Mouse (Mus musculus) forebrain, embryonic 14.5 days (tissue): ENCODE measurements around the gene Eif2b3. TPM values are rescaled to one million over a fixed set of nuclear protein-coding genes. Genes with fewer than 3 reads are reported as not detected.
A peak's percentile ranks its signal among the peaks of the same experiment; 100 is the strongest.

Source experiments
- ATAC-seq: fragments of 200-750 bp; cut with Nextera tagmentation; 2 replicates; pipeline ENCODE4 v1.8.0; 2017; ENCODE audit warnings: mild to moderate bottlenecking, moderate library complexity
- DNase-seq: peaks from one replicate; pipeline ENCODE4 v3.0.0-alpha.2; 2015; ENCODE audit warnings: low spot score
- H3K27ac ChIP-seq: fragments of 300-500 bp; sonication (generic); 2 replicates; pipeline ENCODE4 v1.5.1; 2014; ENCODE audit warnings: low read depth, mild to moderate bottlenecking, control low read depth, low read length, moderate library complexity
- H3K27me3 ChIP-seq: fragments of 300-500 bp; sonication (generic); replicated peaks from 2 replicates; pipeline ENCODE4 v1.6.1; 2014; ENCODE audit warnings: low read length, control low read depth, mixed read lengths; ENCODE audit not compliant: control insufficient read depth, insufficient read depth
- H3K36me3 ChIP-seq: fragments of 300-500 bp; sonication (generic); 2 replicates; pipeline ENCODE4 v1.6.1; 2014; ENCODE audit warnings: low read length, control low read depth; ENCODE audit not compliant: control insufficient read depth, insufficient read depth
- H3K4me1 ChIP-seq: fragments of 300-500 bp; sonication (generic); 2 replicates; pipeline ENCODE4 v1.6.1; 2014; ENCODE audit warnings: antibody characterized with exemption, low read length, control low read depth; ENCODE audit not compliant: control insufficient read depth, insufficient read depth
- H3K4me2 ChIP-seq: fragments of 300-500 bp; sonication (generic); 2 replicates; pipeline ENCODE4 v1.6.1; 2014; ENCODE audit warnings: mild to moderate bottlenecking, control low read depth, low read length
- H3K4me3 ChIP-seq: fragments of 300-500 bp; sonication (generic); 2 replicates; pipeline ENCODE4 v1.5.1; 2014; ENCODE audit warnings: low read depth, low read length, control low read depth
- H3K9ac ChIP-seq: fragments of 300-500 bp; sonication (generic); 2 replicates; pipeline ENCODE4 v1.6.1; 2014; ENCODE audit warnings: mild to moderate bottlenecking, low read length, control low read depth, moderate library complexity
- H3K9me3 ChIP-seq: fragments of 300-500 bp; sonication (generic); replicated peaks from 2 replicates; pipeline ENCODE4 v1.6.1; 2016; ENCODE audit warnings: low read length, control low read depth, mixed read lengths; ENCODE audit not compliant: control insufficient read depth
- WGBS: fragments of 180-500 bp; shearing (Covaris S2); extraction: QIAGEN DNeasy Blood & Tissue Kit; methylation state at CpG from one replicate; pipeline ENCODE4 v1.1.7; 2014; 5-methylcytosine and 5-hydroxymethylcytosine counted together
- polyA plus RNA-seq: library from polyadenylated mRNA; unstranded; fragments of >200 nt; fragmentation: Nextera tagmentation; extraction: Ambion mirVana; gene quantifications from 2 replicates; pipeline ENCODE4 v1.2.1, GENCODE M21; 2014

Eif2b3 gene
- polyA plus RNA-seq, 1 experiment from 2014 or later = 51.4 TPM

DNA sequence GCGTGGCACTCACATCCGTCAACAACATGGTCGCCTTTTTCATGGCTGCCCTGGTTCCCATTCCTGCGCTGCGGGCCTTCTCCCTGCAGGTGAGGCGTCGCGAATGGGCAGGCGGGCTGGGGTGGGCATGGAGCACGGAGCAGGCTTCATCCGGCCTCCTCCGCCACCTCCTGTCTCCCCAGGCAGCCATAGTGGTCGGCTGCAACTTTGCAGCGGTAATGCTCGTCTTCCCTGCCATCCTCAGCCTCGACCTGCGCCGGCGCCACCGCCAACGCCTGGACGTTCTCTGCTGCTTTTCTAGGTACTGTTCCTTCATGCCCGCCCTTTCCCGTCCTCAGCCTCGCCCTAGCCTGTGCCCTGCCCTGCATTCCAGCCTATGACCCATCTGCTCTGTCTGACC lies 90.1 kb downstream of the Eif2b3 start:
- Histone ChIP-seq H3K9ac (no peak overlapping the region), H3K4me1 (no peaks in the 10 kb centered on the region), H3K9me3 (no peaks in the 10 kb centered on the region), H3K4me3 (no peak overlapping the region), H3K27ac (no peak overlapping the region), H3K36me3 (peaks cover 17% of the 10 kb centered on the region; the same call in 1 of the 2 replicates), H3K27me3 (no peaks in the 10 kb centered on the region), H3K4me2 (no peak overlapping the region)
- 93% methylated on average over 25 of the region's 25 CpGs for WGBS
- ATAC-seq (no peak), DNase-seq (no peak)

DNA sequence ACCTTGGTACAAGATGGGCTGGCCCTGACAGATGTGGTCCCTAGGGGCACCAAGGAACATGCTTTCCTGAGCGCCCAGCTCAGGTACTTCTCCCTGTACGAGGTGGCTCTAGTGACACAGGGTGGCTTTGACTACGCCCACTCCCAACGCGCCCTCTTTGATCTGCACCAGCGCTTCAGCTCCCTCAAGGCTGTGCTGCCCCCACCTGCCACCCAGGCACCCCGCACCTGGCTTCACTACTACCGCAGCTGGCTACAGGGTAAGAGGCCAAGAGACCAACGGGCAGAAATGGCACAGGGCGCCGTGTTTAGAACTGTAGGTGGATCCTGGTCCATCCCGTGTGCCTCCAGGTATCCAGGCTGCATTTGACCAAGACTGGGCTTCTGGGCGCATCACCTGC lies 91.0 kb downstream of the Eif2b3 start:
- DNase-seq (no peak), ATAC-seq (no peak)
- H3K27me3 ChIP-seq = no peaks in the 10 kb centered on the region
- H3K27ac ChIP-seq = no peak overlapping the region
- no peaks in the 10 kb centered on the region for H3K9me3 ChIP-seq
- no peak overlapping the region for H3K4me3 ChIP-seq
- no peak overlapping the region for H3K9ac ChIP-seq
- H3K36me3 ChIP-seq = peaks cover 21% of the 10 kb centered on the region; the same call in 1 of the 2 replicates
- 92% methylated on average over 13 of the region's 13 CpGs for WGBS
- no peak overlapping the region for H3K4me2 ChIP-seq
- H3K4me1 ChIP-seq = no peaks in the 10 kb centered on the region

DNA sequence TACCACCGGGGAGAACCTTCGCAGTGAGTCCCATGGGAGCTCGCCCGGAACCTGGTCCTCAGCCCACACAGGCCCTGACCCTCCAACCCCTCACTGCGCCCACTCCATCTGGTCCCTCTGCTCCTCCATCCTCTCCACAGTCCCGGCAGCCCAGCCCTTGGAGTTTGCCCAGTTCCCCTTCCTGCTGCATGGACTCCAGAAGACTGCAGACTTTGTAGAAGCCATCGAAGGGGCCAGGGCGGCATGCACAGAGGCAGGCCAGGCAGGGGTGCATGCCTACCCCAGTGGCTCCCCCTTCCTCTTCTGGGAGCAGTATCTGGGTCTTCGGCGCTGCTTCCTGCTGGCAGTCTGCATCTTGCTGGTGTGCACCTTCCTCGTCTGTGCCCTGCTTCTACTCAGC lies 91.8 kb downstream of the Eif2b3 start:
- ATAC-seq (no peak), DNase-seq (no peak)
- no peaks in the 10 kb centered on the region for H3K4me1 ChIP-seq
- no peaks in the 10 kb centered on the region for H3K9me3 ChIP-seq
- no peak overlapping the region for H3K4me3 ChIP-seq
- 93% methylated on average over 9 of the region's 11 CpGs for WGBS
- no peak overlapping the region for H3K27ac ChIP-seq
- peaks cover 21% of the 10 kb centered on the region; the same call in 1 of the 2 replicates for H3K36me3 ChIP-seq
- no peak overlapping the region for H3K9ac ChIP-seq
- H3K4me2 ChIP-seq = no peak overlapping the region
- no peaks in the 10 kb centered on the region for H3K27me3 ChIP-seq

DNA sequence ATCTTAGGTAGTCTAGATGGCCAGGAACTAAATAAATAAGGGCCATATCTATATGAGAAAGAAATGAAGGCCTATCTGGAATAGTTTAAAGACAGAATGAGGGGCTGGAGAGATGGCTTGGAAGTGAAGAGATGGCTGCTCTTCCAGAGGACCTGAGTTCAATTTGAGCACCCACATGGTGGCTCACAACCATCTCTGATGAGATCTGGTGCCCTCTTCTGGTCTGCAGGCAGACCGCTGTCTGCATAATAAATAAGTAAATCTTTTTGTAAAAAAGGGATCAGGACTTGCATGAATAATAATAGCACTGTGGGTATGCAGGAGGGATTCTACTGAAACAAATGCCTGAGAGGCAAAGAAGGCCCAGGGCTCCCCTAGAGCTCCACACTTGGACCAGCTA lies 94.0 kb downstream of the Eif2b3 start:
- Histone ChIP-seq H3K27me3 (no peaks in the 10 kb centered on the region), H3K4me1 (no peaks in the 10 kb centered on the region), H3K9me3 (no peaks in the 10 kb centered on the region), H3K4me3 (no peak overlapping the region), H3K4me2 (no peak overlapping the region), H3K27ac (no peak overlapping the region), H3K9ac (no peak overlapping the region), H3K36me3 (peaks cover 15% of the 10 kb centered on the region; the same call in 1 of the 2 replicates)
- WGBS = 69% methylated on average over 1 of the region's 1 CpGs
- ATAC-seq = no peak
- no peak for DNase-seq

DNA sequence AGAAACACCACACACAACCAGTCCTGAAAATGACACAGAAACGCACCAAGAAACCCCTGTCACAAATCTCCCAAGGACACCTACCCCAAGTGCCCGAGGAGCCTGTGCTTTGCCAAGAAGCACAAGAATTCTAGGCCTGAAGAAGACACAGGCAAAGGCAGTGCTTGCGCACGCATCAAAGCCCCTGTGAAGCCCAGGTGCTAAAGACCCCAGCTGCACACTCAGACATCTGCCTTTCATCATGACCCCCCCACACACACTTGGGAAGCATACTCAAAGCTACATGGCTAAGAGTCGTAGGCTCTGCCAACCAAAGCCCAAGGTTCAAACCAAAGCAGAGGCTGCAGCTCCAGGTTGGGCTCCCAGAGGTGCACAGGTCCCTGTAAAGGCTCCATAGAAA lies 96.4 kb downstream of the Eif2b3 start:
- DNase-seq = no peak
- H3K9me3 ChIP-seq = no peaks in the 10 kb centered on the region
- no peak overlapping the region for H3K27ac ChIP-seq
- peaks cover 6% of the 10 kb centered on the region for H3K4me1 ChIP-seq
- no peak overlapping the region for H3K4me3 ChIP-seq
- no peak for ATAC-seq
- H3K4me2 ChIP-seq = no peak overlapping the region
- no peak overlapping the region for H3K9ac ChIP-seq
- no peaks in the 10 kb centered on the region for H3K27me3 ChIP-seq
- peaks cover 10% of the 10 kb centered on the region; the same call in 1 of the 2 replicates for H3K36me3 ChIP-seq
- whole genome bisulfite sequencing = 87% methylated on average over 5 of the region's 5 CpGs

DNA sequence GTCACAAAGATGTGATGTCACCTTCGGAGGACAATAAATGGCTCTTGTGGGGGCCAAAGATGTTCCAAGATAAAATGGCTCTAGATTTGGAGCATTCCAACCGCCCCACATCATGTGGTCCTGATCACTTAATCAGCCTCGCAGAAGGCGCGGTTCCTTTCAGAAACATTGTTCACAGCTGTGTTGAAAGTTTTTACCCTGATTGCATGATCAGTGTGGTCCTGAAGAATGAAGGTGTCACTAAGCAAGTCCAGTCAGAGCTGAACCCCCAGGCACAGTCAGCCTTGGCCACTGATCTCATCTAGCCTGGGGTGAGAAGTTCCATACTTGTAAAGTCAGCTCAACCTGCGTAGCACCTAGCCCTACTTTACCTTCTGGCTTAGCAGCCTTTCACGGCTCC lies 98.7 kb downstream of the Eif2b3 start:
- no peak for ATAC-seq
- Histone ChIP-seq H3K9me3 (no peaks in the 10 kb centered on the region), H3K27me3 (no peaks in the 10 kb centered on the region), H3K9ac (no peak overlapping the region), H3K4me3 (no peak overlapping the region), H3K4me2 (no peak overlapping the region), H3K27ac (no peak overlapping the region), H3K4me1 (peaks cover 6% of the 10 kb centered on the region), H3K36me3 (peaks cover 10% of the 10 kb centered on the region; the same call in 1 of the 2 replicates)
- no peak for DNase-seq
- 96% methylated on average over 7 of the region's 7 CpGs for WGBS

DNA sequence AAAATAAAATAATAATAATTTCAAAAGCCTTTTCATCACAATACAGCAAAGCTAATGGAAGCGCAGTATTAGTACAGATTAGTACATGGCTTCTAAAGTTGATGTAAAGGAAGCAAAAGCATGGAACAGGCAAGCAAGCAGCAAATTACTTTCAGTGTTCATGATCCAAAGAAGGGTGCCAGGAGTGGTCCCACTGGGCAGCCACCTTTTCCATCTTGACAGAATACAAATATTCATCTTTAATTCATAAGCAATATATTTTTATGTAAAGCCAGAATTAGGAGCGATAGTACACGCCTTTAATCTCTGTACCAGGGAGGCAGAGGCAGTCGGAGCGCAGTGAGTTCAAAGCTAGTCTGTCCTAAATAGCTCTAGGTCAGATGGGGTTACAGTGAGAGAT lies 100.4 kb downstream of the Eif2b3 start:
- 81% methylated on average over 5 of the region's 5 CpGs for WGBS
- ATAC-seq = no peak
- Histone ChIP-seq H3K9ac (peak overlapping the region; percentile 86), H3K4me3 (peak overlapping the region; percentile 71), H3K9me3 (no peaks in the 10 kb centered on the region), H3K36me3 (peaks cover under 1% of the 10 kb centered on the region; the same call in 1 of the 2 replicates), H3K27ac (peak overlapping the region; percentile 84), H3K4me1 (peaks cover 6% of the 10 kb centered on the region), H3K4me2 (peak overlapping the region; percentile 100), H3K27me3 (no peaks in the 10 kb centered on the region)
- DNase-seq = no peak

DNA sequence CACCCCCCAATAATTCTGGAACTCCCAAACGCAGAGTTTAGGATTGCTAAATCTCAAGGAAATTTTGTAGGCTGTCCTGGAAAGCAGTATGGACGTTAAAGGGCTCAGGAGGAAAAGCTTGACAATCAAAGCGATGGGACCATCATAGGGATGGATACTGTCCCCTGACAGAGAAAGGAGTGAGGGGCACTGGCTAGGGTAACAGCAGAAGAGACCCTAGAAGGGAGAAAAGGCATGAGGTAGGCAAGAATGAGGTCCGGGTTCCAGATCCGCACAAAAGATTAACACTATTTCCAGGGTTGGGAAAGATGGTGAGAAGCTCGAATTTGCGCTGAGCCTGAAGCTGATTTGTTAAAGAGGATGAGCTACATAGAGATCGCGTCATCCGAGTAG lies 100.8 kb downstream of the Eif2b3 start:
- 8% methylated on average over 10 of the region's 10 CpGs for WGBS
- Histone ChIP-seq H3K9me3 (no peaks in the 10 kb centered on the region), H3K4me3 (peak overlapping the region; percentile 71), H3K4me2 (peak overlapping the region; percentile 100), H3K9ac (peak overlapping the region; percentile 86), H3K36me3 (no peaks in the 10 kb centered on the region), H3K27ac (peak overlapping the region; percentile 84), H3K4me1 (peaks cover 8% of the 10 kb centered on the region), H3K27me3 (no peaks in the 10 kb centered on the region)
- peak; percentile 35 for ATAC-seq
- no peak for DNase-seq

DNA sequence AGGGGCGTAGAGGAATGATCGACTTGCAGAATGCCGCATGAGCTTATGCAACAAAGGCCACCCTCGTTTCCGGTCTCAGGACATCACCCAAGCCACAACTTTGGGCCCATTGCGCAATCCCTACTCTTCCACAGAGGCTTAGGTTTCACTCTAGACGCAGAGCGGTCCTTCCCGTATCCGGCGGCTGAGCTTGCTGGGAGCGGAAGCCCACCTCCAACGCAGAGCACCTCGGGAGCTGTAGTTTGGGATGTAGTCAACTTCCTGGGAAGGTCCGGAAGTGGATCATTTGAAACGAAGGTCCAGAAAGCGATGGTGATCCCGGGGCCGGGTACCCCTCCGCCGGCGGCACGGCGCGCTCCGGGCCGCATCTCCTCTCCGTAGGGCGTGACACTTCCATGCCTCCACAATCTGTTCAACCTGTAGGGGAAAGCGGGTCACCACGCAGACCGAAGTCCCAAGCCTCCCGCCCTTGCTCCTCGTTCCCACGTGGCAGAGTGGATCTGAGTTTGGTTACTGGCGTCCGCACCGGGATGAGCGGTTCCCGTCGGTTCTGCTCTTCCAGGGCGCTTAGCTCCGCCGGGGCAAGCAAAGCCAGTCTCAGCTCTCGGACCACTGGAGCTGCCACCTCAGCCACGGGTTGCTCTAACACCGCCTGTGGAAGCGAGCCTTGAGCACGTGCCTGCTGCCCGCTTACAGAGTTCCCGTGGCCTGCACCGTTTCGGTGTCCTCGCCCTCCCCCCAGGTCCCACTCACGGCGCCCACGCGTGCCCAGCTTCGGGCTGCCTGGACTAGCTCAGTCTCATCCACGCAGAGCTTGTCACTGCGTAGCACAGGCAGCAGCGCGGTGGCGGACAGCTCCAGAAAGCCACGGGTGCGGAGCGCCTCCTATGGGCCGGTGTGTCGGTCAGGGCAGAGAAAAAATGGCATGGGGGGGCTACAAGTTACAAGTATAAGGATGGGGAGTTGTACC lies 101.5 kb downstream of the Eif2b3 start:
- Histone ChIP-seq H3K9ac (peak overlapping the region; percentile 86), H3K9me3 (no peaks in the 10 kb centered on the region), H3K4me3 (peak overlapping the region; percentile 71), H3K27me3 (no peaks in the 10 kb centered on the region), H3K36me3 (no peaks in the 10 kb centered on the region), H3K4me1 (peaks cover 15% of the 10 kb centered on the region), H3K4me2 (peak overlapping the region; percentile 100), H3K27ac (peak overlapping the region; percentile 84)
- DNase-seq = peak; percentile 98
- ATAC-seq = peak; percentile 96
- under 1% methylated on average over 69 of the region's 69 CpGs for WGBS
